Mouse (Mus musculus) midbrain, embryonic 16.5 days (tissue): Measurements from ENCODE around the gene F12. TPM values are rescaled to one million over a fixed set of nuclear protein-coding genes. Genes with fewer than 3 reads are reported as not detected.

Source experiments
- ATAC-seq: fragments of 200-750 bp; cut with Nextera tagmentation; 2 replicates; pipeline ENCODE4 v1.8.0; 2017; ENCODE audit warnings: moderate TSS enrichment
- H3K27ac ChIP-seq: fragments of 300-500 bp; sonication (generic); 2 replicates; pipeline ENCODE4 v1.5.1; 2014; ENCODE audit warnings: mild to moderate bottlenecking, low read length, mixed read lengths
- H3K27me3 ChIP-seq: fragments of 300-500 bp; sonication (generic); 2 replicates; pipeline ENCODE4 v1.6.1; 2014; ENCODE audit warnings: low read depth, low read length, mixed read lengths; ENCODE audit not compliant: control insufficient read depth, insufficient read depth
- H3K36me3 ChIP-seq: fragments of 300-500 bp; sonication (generic); 2 replicates; pipeline ENCODE4 v1.6.1; 2014; ENCODE audit warnings: mild to moderate bottlenecking, low read length, moderate library complexity, mixed read lengths; ENCODE audit not compliant: control insufficient read depth, insufficient read depth
- H3K4me1 ChIP-seq: fragments of 300-500 bp; sonication (generic); 2 replicates; pipeline ENCODE4 v1.6.1; 2014; ENCODE audit warnings: mild to moderate bottlenecking, low read length, mixed read lengths; ENCODE audit not compliant: control insufficient read depth, insufficient read depth
- H3K4me2 ChIP-seq: fragments of 300-500 bp; sonication (generic); 2 replicates; pipeline ENCODE4 v1.6.1; 2014; ENCODE audit warnings: mild to moderate bottlenecking, low read length, mixed read lengths
- H3K4me3 ChIP-seq: fragments of 300-500 bp; sonication (generic); 2 replicates; pipeline ENCODE4 v1.5.1; 2014; ENCODE audit warnings: low read depth, mild to moderate bottlenecking, low read length, moderate library complexity, mixed read lengths
- H3K9ac ChIP-seq: fragments of 300-500 bp; sonication (generic); 2 replicates; pipeline ENCODE4 v1.6.1; 2014; ENCODE audit warnings: low read depth, low read length, mixed read lengths
- H3K9me3 ChIP-seq: fragments of 300-500 bp; sonication (generic); replicated peaks from 2 replicates; pipeline ENCODE4 v1.6.1; 2014; ENCODE audit warnings: mild to moderate bottlenecking, low read length, mixed read lengths; ENCODE audit not compliant: control insufficient read depth, poor library complexity, severe bottlenecking
- WGBS: fragments of 180-500 bp; shearing (Covaris S2); extraction: QIAGEN DNeasy Blood & Tissue Kit; methylation state at CpG from one replicate; pipeline ENCODE4 v1.1.7; 2014; 5-methylcytosine and 5-hydroxymethylcytosine counted together
- polyA plus RNA-seq: library from polyadenylated mRNA; unstranded; fragments of >200 nt; fragmentation: Nextera tagmentation; extraction: Ambion mirVana; gene quantifications from 2 replicates; pipeline ENCODE4 v1.2.1, GENCODE M21; 2015

F12 gene
- polyA plus RNA-seq, 1 experiment from 2014 or later, result 0.31 TPM

DNA sequence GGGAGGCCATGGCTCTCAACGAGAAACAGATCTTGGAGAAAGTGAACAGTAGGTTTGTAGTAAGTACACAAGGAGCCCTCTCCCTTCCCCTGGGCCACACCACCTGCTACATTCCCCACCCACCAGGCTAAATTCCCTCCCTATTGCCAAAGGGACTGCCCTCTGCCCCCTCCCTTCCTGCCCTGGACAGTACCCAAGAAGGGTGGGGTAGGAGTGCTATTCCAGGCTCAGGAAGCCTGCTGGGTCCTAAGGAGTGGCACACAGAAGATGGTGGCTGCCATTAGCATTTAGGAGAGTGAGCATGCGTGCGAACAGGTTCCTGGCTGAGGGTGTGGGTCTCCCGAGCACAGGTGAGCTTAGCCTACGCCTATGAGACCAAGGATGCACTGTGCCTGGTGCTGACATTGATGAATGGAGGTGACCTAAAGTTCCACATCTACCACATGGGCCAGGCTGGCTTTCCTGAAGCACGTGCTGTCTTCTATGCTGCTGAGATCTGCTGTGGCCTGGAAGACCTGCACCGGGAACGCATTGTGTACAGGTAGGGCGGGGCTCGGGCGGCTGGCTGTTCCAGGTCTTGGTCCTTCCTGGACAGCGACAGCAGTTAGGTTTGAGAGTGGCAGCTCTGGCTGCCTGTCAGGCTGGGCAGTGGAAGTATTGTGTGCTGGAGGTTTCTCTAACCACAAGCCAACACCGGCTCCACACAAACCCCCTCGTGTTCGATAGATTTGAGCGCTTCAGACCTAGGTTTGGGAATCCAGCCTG is 25.4 kb upstream of the F12 start:
- Histone ChIP-seq H3K4me1 (peaks cover 7% of the 10 kb centered on the region), H3K9me3 (no peaks in the 10 kb centered on the region), H3K9ac (no peak overlapping the region), H3K27me3 (no peaks in the 10 kb centered on the region), H3K4me3 (no peak overlapping the region), H3K36me3 (peaks cover 26% of the 10 kb centered on the region), H3K27ac (no peak overlapping the region), H3K4me2 (no peak overlapping the region)
- WGBS, result 96% methylated on average over 16 of the region's 16 CpGs
- no peak for ATAC-seq

DNA sequence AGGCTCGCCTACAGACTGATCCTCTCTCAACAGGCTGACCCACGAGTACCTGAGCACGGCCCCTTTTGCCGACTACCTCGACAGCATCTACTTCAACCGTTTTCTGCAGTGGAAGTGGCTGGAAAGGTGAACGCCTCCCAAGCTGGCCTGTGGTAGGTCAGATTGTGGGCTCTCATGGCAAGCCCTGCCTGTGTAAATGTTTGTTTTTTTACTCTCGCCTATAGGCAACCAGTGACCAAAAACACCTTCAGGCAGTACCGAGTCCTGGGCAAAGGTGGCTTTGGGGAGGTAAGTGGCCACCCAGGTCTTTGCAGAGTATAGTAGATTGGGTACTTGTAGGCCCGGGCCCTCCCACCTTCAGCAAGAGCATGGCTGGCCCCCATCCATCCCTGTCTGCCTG is 24.7 kb upstream of the F12 start:
- H3K9ac ChIP-seq, result no peak overlapping the region
- H3K4me1 ChIP-seq, result peaks cover 13% of the 10 kb centered on the region
- H3K9me3 ChIP-seq, result no peaks in the 10 kb centered on the region
- WGBS, result 92% methylated on average over 10 of the region's 10 CpGs
- no peak overlapping the region for H3K4me2 ChIP-seq
- no peak overlapping the region for H3K27ac ChIP-seq
- H3K36me3 ChIP-seq, result peaks cover 26% of the 10 kb centered on the region
- H3K4me3 ChIP-seq, result no peak overlapping the region
- no peak for ATAC-seq
- no peaks in the 10 kb centered on the region for H3K27me3 ChIP-seq

DNA sequence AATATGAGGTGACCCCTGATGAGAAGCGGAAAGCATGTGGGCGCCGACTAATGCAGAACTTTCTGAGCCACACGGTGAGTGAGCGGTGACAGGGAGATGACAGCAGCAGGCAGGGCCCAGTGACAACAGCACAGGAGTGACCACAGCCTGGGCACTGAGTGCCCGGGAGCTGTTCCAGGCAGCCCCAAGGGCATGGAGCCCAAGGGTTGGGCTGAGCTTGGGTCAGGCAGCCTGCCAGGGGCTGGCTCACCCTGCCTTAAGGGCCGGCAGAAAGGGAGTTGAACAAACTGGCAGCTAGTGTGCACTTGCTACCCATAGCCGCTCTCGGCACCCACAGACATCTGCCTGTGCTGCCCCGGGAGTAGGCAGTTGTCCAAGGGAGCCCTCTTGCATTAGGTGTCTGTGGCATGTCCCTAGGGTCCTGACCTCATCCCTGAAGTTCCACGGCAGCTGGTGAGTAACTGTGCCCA is 24.0 kb upstream of the F12 start:
- Histone ChIP-seq H3K36me3 (peaks cover 26% of the 10 kb centered on the region), H3K27me3 (no peaks in the 10 kb centered on the region), H3K9ac (no peak overlapping the region), H3K4me1 (peaks cover 19% of the 10 kb centered on the region), H3K9me3 (no peaks in the 10 kb centered on the region), H3K27ac (no peak overlapping the region), H3K4me3 (no peak overlapping the region), H3K4me2 (no peak overlapping the region)
- 94% methylated on average over 11 of the region's 11 CpGs for WGBS
- ATAC-seq, result no peak

DNA sequence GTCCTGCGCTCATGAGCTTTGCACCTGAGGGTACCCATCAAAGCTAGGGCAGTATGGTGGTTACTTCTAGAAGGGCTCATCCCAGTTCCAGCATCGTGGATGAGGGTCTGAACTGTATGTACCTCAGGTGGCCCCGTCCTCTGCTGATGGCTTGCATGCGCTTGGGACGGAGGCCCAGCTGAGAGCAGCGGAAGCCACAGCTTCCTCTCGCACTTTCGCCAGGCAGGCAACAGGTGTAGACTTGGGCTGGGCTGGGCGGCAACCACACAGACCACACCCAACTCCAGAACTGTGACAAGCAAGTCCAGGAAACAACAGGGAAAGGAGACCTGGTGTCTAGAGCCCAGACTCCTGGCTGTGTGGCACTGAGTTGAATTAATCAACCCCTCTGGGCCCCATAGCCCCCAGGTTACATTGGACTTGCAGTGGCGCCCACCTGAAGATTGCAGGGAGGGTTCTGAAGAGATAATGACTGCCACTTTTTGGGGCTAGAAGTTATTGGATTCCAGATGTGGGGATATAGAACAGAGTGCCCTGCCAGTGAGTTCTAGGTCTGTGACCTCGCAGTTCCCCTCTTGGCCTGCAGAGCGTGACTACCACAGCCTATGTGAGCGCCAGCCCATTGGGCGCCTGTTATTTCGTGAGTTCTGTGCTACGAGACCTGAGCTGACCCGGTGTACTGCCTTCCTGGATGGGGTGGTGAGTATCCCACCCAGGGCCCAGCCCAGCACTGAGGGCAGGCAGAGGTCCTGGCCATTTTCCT is 23.3 kb upstream of the F12 start:
- Histone ChIP-seq H3K27me3 (no peaks in the 10 kb centered on the region), H3K27ac (no peak overlapping the region), H3K9ac (no peak overlapping the region), H3K4me2 (no peak overlapping the region), H3K36me3 (peaks cover 26% of the 10 kb centered on the region), H3K4me3 (no peak overlapping the region), H3K4me1 (peaks cover 19% of the 10 kb centered on the region), H3K9me3 (no peaks in the 10 kb centered on the region)
- whole genome bisulfite sequencing, result 90% methylated on average over 17 of the region's 17 CpGs
- ATAC-seq, result no peak

DNA sequence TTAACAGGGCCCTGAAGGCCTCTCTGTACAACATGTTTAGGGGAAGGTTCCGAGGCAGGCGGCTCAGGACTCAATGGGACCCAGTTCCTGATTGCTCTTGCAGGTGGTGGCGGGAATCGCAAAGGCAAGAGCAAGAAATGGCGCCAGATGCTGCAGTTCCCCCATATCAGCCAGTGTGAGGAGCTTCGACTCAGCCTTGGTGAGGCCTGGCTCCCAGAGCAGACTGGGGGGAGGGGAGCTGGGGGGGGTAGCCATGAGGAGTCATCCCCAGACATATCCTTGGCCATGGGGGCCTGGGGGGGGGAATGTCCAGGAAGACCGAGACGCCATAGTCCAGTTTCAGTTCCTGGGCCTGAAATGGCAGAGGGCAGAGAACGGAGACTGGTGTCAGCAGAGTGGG is 22.6 kb upstream of the F12 start:
- H3K27me3 ChIP-seq, result no peaks in the 10 kb centered on the region
- H3K36me3 ChIP-seq, result peaks cover 26% of the 10 kb centered on the region
- no peak for ATAC-seq
- WGBS, result 96% methylated on average over 9 of the region's 9 CpGs
- no peaks in the 10 kb centered on the region for H3K9me3 ChIP-seq
- H3K27ac ChIP-seq, result no peak overlapping the region
- no peak overlapping the region for H3K9ac ChIP-seq
- no peak overlapping the region for H3K4me2 ChIP-seq
- no peak overlapping the region for H3K4me3 ChIP-seq
- H3K4me1 ChIP-seq, result peaks cover 19% of the 10 kb centered on the region

DNA sequence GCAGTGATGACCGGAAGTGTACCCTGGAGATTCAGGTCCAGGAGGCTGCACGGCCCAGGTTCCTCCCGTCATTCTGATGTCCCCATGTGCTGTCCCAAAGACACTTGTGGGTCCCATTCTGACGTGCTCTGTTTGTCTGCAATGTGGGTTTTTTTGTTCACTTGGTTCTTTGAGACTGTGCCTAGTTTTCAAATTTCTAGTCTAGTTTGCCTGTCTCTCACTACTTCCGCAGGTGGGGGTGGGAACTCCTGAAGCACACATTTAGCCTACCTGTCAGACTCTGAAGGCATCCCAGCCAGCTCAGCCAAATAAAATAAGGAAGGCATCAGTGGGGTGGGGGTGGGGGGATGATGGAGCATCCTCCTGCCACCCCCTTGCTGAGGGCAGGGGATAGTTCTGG is 21.5 kb upstream of the F12 start:
- H3K9ac ChIP-seq, result no peak overlapping the region

DNA sequence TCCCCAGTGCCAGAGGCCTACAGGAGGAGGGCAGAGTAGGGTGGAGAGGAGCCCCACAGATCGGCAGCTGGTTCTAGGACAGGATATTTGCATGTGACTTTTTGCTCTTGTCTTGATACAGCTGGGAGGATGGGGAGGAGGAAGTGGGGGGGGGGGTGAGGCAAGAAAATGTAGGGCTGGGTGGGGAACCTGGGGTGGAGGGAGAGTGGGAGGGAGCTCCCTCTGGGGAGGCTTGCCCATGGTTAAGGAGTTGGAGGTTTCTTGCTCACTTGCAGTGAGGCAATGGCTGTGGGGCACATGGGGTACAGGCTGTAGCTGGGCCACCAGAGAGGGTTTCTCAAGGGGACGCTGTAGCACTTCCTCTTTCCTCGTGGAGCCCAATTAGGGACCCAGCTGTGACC is 20.9 kb upstream of the F12 start:
- no peak for ATAC-seq
- Histone ChIP-seq H3K27me3 (no peaks in the 10 kb centered on the region), H3K4me3 (no peak overlapping the region), H3K9ac (no peak overlapping the region), H3K36me3 (peaks cover 18% of the 10 kb centered on the region), H3K4me1 (peaks cover 23% of the 10 kb centered on the region), H3K9me3 (no peaks in the 10 kb centered on the region), H3K27ac (no peak overlapping the region), H3K4me2 (no peak overlapping the region)
- WGBS, result 61% methylated on average over 3 of the region's 3 CpGs

More for the DNA sequence above, 21.5 kb upstream of the F12 start:
- ATAC-seq, result no peak
- 91% methylated on average over 5 of the region's 5 CpGs for WGBS
- Histone ChIP-seq H3K36me3 (peaks cover 23% of the 10 kb centered on the region), H3K27ac (no peak overlapping the region), H3K27me3 (no peaks in the 10 kb centered on the region), H3K9me3 (no peaks in the 10 kb centered on the region), H3K4me3 (no peak overlapping the region), H3K4me2 (no peak overlapping the region), H3K4me1 (peaks cover 23% of the 10 kb centered on the region)

DNA sequence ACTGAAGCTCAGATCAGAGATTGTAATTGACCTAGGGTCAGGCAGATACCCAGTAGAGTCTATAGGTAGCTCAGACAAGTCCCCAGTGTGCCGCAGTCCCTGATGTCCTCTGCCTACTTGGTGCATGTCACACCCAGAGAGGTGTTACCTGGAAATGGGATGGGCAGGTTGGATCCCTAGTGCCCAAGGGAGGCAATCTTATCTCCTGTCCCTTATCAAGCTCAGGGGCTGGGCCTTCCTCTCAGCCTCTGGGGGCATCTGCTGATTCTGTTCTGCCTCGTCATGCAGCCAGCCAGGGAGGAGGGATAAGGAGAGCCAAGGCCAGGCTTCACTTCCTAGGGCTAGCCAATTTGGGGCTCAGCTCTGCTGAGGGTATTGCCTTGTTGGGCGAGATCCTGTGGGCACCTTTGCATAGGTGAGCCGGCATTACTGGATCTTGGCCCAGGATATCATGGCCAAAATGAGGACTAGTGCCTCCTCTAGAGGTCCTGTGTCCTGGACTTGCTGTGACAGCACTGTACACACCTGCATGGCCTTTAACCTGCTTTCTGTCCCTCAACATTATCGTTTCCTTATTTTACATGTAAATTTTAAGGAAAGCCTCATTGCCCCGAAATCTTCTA is 20.0 kb upstream of the F12 start:
- H3K9ac ChIP-seq, result peak overlapping the region; percentile 93; the same call in 1 of the 2 replicates
- 85% methylated on average over 6 of the region's 6 CpGs for WGBS
- H3K36me3 ChIP-seq, result peaks cover 9% of the 10 kb centered on the region
- no peak overlapping the region for H3K4me3 ChIP-seq
- no peaks in the 10 kb centered on the region for H3K9me3 ChIP-seq
- H3K27me3 ChIP-seq, result no peaks in the 10 kb centered on the region
- no peak for ATAC-seq
- no peak overlapping the region; the same call in 1 of the 2 replicates for H3K27ac ChIP-seq
- H3K4me2 ChIP-seq, result peak overlapping the region; percentile 90
- peaks cover 23% of the 10 kb centered on the region for H3K4me1 ChIP-seq
